In the genomic region with DNA sequence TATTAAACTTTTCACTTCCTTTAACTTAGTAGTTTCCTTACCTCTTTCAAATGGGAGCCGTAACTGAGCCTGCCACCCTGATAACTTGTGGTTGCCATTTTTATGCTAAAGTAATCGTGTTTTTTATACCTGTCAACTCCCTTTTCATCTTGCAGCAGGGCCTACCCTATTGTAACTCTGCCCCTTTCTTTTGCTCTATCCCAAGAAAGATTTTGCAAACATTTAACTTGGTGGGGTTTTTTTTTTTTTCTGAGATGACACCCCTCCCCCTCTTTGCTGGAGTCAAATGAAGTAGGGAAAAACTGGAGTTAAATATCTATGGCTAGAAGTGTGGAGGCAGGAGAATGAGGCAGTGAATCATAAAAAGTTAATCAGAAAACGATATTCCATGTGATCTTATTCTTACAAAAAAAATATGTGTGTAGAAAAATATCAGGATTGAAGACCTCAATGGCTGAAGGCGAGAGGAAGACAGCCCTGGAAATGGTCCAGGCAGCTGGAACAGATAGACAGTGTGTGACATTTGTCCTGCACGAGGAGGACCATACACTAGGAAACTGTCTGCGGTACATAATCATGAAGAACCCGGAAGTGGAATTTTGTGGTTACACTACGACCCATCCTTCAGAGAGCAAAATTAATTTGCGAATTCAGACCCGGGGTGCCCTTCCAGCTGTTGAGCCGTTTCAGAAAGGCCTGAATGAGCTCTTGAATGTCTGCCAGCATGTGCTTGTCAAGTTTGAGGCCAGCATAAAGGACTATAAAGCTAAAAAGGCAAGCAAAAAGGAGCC, we compare ENCODE assay signal across 8 mouse cellular contexts. TPM values are rescaled to one million over a fixed set of nuclear protein-coding genes. Genes with fewer than 3 reads are reported as not detected.
DNase-seq lines count a peak whose midpoint lies in the region; ATAC-seq and TF ChIP-seq lines count a peak whose summit lies in the region.

No protein-coding gene starts in this region.

- peak overlapping the region; percentile 96 for H3K4me3 ChIP-seq in lung, embryonic 15.5 days
- peak overlapping the region; percentile 79 for H3K4me3 ChIP-seq in forebrain, embryonic 10.5 days
- peak overlapping the region; percentile 92 for H3K4me3 ChIP-seq in kidney, embryonic 16.5 days (ENCODE audit: low read length)
- H3K4me3 ChIP-seq in myocyte: peak overlapping the region; percentile 76

- peaks cover 36% of the 10 kb centered on the region for H3K4me1 ChIP-seq in lung, embryonic 15.5 days
- peaks cover 26% of the 10 kb centered on the region for H3K4me1 ChIP-seq in forebrain, embryonic 10.5 days
- peaks cover 28% of the 10 kb centered on the region for H3K4me1 ChIP-seq in kidney, embryonic 16.5 days (ENCODE audit: insufficient read depth, low read length)

- peak overlapping the region; percentile 21 for H3ac ChIP-seq in myocyte (ENCODE audit: control insufficient read depth, insufficient read length)

- no peak for DNase-seq in lung, postnatal 4 days
- DNase-seq in forebrain, embryonic 10.5 days (ENCODE audit: extremely low spot score, low spot score): no peak
- no peak for DNase-seq in ovary, postnatal 14 days (ENCODE audit: low spot score)
- no peak for DNase-seq in urinary bladder, postnatal 25 days (ENCODE audit: low spot score)
- DNase-seq in cerebellum, adult 18-20 months: no peak

- H3K36me3 ChIP-seq in lung, embryonic 15.5 days: peaks cover 13% of the 10 kb centered on the region; the same call in 1 of the 2 replicates
- peaks cover 31% of the 10 kb centered on the region for H3K36me3 ChIP-seq in forebrain, embryonic 10.5 days (replicated peaks)
- no peaks in the 10 kb centered on the region for H3K36me3 ChIP-seq in kidney, embryonic 16.5 days (ENCODE audit: insufficient read depth, low read length)
- H3K36me3 ChIP-seq in myocyte (ENCODE audit: control insufficient read depth, insufficient read depth): peaks cover 15% of the 10 kb centered on the region

- H3K27me3 ChIP-seq in lung, embryonic 15.5 days: no peaks in the 10 kb centered on the region
- no peaks in the 10 kb centered on the region for H3K27me3 ChIP-seq in forebrain, embryonic 10.5 days (ENCODE audit: poor library complexity, severe bottlenecking)
- no peaks in the 10 kb centered on the region for H3K27me3 ChIP-seq in kidney, embryonic 16.5 days (ENCODE audit: insufficient read depth, low read length)
- no peaks in the 10 kb centered on the region for H3K27me3 ChIP-seq in myocyte (ENCODE audit: control insufficient read depth, insufficient read depth, insufficient read length)

- H3K9me3 ChIP-seq in lung, embryonic 15.5 days: no peaks in the 10 kb centered on the region
- H3K9me3 ChIP-seq in forebrain, embryonic 10.5 days: no peaks in the 10 kb centered on the region
- H3K9me3 ChIP-seq in kidney, embryonic 16.5 days (ENCODE audit: low read length): no peaks in the 10 kb centered on the region

- H3K4me2 ChIP-seq in lung, embryonic 15.5 days: peak overlapping the region; percentile 93
- H3K4me2 ChIP-seq in kidney, embryonic 16.5 days (replicated peaks; ENCODE audit: low read depth, low read length): peak overlapping the region; percentile 96
- H3K4me2 ChIP-seq in myocyte (ENCODE audit: low read depth): peak overlapping the region; percentile 92

- no peak for TF ChIP-seq POLR2A in myocyte (IDR thresholded peaks at IDR 0.05; ENCODE audit: insufficient read length, low read depth)

- peak overlapping the region; percentile 99; the same call in 1 of the 2 replicates for H3K27ac ChIP-seq in lung, embryonic 15.5 days
- H3K27ac ChIP-seq in forebrain, embryonic 10.5 days: peak overlapping the region; percentile 89
- peak overlapping the region; percentile 96 for H3K27ac ChIP-seq in kidney, embryonic 16.5 days (ENCODE audit: low read length)

- peaks cover 37% of the 10 kb centered on the region for H3K79me2 ChIP-seq in myocyte (ENCODE audit: control insufficient read depth, insufficient read depth)

- WGBS in lung, embryonic 15.5 days: 28% methylated on average over 11 of the region's 11 CpGs
- WGBS in forebrain, embryonic 10.5 days: 73% methylated on average over 11 of the region's 11 CpGs
- WGBS in kidney, embryonic 16.5 days: 47% methylated on average over 11 of the region's 11 CpGs

- ATAC-seq in lung, embryonic 15.5 days (ENCODE audit: borderline replicate concordance, extremely low read depth, low FRiP score, low TSS enrichment): no peak
- no peak for ATAC-seq in kidney, embryonic 16.5 days (ENCODE audit: low FRiP score, low TSS enrichment)

- peak overlapping the region; percentile 82 for H3K9ac ChIP-seq in lung, embryonic 15.5 days
- H3K9ac ChIP-seq in kidney, embryonic 16.5 days (replicated peaks; ENCODE audit: low read length): peak overlapping the region; percentile 83

TF ChIP-seq in myocyte, 11 proteins besides CTCF, POLR2A, EP300 and RAD21:
- TF ChIP-seq E2F4 (IDR thresholded peaks at IDR 0.05; ENCODE audit: insufficient read depth): no peak
- TF ChIP-seq SRF (IDR thresholded peaks at IDR 0.05; ENCODE audit: control insufficient read depth, insufficient read length, low read depth): no peak
- no peak for TF ChIP-seq TCF12 (IDR thresholded peaks at IDR 0.05; ENCODE audit: insufficient read depth, poor library complexity, severe bottlenecking)
- TF ChIP-seq MYOD1 (IDR thresholded peaks at IDR 0.05; ENCODE audit: control insufficient read depth in 1 of 3, insufficient read length in 2 of 3, low read depth in 2 of 3): no peak
- no peak for TF ChIP-seq CEBPB (IDR thresholded peaks at IDR 0.05; ENCODE audit: insufficient read depth, poor library complexity, severe bottlenecking)
- TF ChIP-seq USF1 (IDR thresholded peaks at IDR 0.05; ENCODE audit: low read depth): no peak
- no peak for TF ChIP-seq REST (IDR thresholded peaks at IDR 0.05; ENCODE audit: insufficient read depth, insufficient read length)
- no peak for TF ChIP-seq MYOG (IDR thresholded peaks at IDR 0.05; ENCODE audit: control insufficient read depth in 1 of 3, insufficient read depth in 1 of 3, insufficient read length in 2 of 3, low read depth in 2 of 3)
- TF ChIP-seq MAX (IDR thresholded peaks at IDR 0.05; ENCODE audit: low read depth): no peak
- TF ChIP-seq TCF3 (IDR thresholded peaks at IDR 0.05; ENCODE audit: insufficient read length, low read depth): no peak

RNA-seq across cellular contexts. Expression of gene Polr1d, which starts 1.5 kb away (rescaled TPM):
- 115 and 121 TPM in 2 replicates for polyA plus RNA-seq in lung, embryonic 15.5 days (2015; fragmentation: Nextera tagmentation; extraction: Ambion mirVana)
- polyA plus RNA-seq in forebrain, embryonic 10.5 days (2016; fragmentation: Nextera tagmentation; extraction: Ambion mirVana): 129 and 132 TPM in 2 replicates
- polyA plus RNA-seq in kidney, embryonic 16.5 days (2015; fragmentation: Nextera tagmentation; extraction: Ambion mirVana): 137 and 142 TPM in 2 replicates
- 92.4 TPM for polyA plus RNA-seq in myocyte (2012; fragmentation: generic; extraction: Trizol)

RNA-seq across cellular contexts. Expression of gene Lnx2, which starts 1.9 kb away (rescaled TPM):
- 15.8 and 17.2 TPM in 2 replicates for polyA plus RNA-seq in lung, embryonic 15.5 days (2015; fragmentation: Nextera tagmentation; extraction: Ambion mirVana)
- polyA plus RNA-seq in forebrain, embryonic 10.5 days (2016; fragmentation: Nextera tagmentation; extraction: Ambion mirVana): 8.6 and 9.8 TPM in 2 replicates
- polyA plus RNA-seq in kidney, embryonic 16.5 days (2015; fragmentation: Nextera tagmentation; extraction: Ambion mirVana): 16.0 and 17.9 TPM in 2 replicates
- polyA plus RNA-seq in myocyte (2012; fragmentation: generic; extraction: Trizol): 2.2 TPM
